Mouse (Mus musculus) frontal cortex, postnatal 25 days (tissue): ENCODE data around the gene Pcnx.

ENCODE experiments used
- DNase-seq, 2 experiments: peaks; one replicate each; pipeline ENCODE4 v3.0.0; 2022; ENCODE audit warnings: low spot score in 2 of 2

Pcnx gene

DNA sequence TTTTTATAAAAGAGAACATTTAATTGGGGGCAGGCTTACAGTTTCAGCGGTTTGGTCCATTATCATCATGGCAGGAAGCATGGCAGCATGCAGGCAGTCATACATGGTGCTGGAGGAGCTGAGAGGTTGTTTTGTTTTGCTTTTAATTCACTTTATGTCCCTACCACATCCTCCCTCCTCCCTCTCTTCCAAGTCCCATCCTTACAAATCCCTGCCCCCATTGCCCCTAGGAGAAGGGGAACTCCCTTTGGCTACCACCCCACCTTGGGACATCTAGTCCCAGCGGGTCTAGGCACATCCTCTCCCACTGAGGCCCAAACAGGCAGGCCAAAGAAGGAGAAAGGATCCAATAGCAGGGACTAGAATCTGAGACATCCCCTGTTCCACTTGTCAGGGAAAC is 44.6 kb downstream of the Pcnx start:
- DNase-seq = no peak

DNA sequence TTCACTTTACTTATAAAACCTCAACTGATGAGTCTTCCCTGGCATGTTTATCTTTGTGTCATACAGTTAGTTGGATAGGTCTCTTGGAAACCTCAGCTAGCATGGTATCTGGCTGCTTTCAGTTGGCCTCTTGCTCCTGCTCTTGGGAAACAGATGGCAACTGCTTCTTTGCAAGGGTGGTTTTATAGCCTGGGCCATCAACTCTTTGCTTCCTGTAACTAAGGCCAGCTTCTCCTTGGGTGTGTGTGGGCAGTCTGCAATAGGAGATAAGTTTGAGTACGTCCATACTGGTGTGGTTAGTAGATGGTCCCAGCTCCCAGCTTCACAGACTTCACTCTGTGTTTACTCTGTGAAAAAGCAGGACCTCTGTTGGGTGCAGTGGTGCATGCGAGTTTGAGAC is 46.0 kb downstream of the Pcnx start:
- no peak for DNase-seq

DNA sequence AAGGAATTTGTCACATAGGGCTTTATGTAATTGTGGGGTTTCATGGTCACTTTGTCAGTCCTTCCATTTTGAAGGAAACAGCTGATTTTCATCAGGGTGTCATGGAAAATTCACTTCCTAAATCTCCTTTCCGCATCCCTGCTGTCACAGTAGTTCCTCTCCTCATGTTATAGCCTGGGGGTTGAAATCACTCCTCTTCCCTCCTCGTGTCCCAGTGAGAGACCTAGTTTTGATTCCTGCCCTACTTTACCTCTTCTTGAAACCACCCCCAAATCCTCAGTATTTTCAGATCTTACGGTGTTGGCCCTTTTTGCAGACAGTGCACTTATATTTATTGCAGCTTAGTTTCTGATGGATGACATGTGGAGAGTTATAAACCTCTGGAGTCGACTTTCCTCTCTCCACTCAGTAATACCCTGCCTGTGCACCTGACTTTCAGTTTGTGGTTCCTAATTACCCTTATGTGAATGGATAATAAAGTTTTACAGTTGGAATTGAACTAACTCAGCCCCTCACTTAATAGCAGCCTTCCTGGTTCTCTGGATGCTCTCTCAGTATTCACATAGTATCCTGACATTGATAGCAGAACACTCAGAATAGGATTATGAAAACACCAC is 48.0 kb downstream of the Pcnx start:
- no peak for DNase-seq

DNA sequence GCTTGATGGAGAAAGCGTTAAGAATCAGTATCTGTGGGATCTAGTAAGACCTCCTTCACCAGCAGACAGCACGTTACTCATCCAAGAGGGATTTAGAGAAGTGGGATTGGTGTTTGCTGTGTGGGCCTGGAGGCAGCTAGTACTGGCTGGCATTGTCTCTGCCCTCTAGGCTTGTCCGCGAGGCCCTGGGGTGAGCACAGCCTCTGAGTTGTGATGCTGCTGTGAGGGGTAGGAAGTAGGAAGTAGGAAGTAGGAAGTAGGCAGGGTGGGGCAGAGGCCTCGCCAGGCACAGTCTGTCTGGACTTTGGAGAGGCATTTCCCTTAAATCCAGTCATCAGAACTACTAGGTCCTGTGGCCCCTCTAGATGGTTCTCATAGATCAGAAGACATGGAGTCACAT is 50.6 kb downstream of the Pcnx start:
- no peak for DNase-seq

DNA sequence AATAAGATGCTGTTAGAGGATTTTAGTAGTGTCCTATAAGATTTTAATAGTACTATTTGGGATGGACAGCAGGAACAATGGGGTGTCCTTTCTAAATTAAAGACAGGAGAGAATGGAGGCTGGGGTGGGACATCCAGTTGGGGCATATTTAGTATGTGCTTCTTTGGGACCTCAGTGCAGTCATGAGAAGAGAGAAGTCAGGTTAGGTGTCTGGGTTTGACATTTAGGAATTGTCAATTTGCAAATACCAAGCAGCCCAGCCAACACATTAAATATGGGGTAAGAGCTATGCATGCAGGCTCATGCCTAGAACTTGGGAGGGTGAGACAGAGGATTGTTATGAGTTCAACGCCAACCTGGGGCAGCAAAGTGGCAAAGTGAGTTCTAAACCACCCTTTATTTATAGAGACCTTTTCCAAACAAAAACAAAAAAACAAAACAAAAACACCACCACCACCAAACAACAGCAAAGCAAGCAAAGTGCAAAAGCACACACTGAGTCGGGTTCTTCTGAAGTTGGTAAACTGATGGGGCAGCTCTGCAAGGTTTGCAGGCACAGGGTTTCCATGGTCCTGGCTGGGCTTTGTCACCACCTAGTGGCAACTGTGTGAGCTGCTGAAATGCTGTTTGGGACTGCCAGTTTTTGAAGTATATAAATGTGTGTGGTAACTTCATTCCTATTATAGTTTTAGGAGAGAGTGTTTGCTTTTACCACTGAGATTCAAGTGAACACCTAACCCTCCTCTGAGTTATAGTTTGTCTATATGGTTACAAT is 55.5 kb downstream of the Pcnx start:
- DNase-seq = peak; percentile 54 to 58

DNA sequence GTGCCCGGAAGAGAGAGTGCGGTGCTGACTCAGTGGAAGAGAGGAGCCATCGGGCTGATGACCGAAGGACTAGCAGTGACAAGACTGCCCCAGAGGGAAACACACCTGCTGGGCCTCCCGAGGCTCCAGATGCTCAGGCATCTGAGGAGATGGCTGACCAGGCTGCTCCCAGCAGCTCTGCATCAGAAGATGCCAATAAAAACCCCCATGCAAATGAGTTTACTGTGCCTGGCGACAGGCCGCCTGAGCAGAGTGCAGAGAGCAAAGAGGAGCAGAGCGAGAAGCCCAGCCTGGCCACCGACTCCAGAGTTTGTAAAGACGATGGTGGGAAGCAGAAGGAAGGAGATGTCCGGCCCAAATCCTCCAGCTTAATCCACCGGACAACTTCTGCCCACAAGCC is 58.5 kb downstream of the Pcnx start:
- DNase-seq = no peak

DNA sequence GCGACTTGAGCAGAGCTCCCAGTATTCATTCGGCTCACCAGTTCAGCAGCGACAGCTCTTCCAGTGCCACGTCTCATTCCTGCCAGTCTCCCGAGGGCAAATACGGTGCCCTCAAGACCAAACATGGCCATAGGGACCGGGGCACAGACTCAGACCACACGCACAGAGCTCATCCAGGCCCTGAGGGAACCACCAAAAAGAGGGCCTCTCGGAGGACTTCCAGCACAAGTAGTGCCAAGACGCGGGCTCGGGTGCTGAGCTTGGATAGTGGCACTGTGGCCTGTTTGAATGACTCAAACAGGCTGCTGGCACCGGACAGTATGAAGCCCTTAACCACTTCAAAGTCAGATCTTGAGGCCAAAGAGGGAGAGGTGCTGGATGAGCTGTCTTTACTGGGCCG is 59.1 kb downstream of the Pcnx start:
- no peak for DNase-seq

DNA sequence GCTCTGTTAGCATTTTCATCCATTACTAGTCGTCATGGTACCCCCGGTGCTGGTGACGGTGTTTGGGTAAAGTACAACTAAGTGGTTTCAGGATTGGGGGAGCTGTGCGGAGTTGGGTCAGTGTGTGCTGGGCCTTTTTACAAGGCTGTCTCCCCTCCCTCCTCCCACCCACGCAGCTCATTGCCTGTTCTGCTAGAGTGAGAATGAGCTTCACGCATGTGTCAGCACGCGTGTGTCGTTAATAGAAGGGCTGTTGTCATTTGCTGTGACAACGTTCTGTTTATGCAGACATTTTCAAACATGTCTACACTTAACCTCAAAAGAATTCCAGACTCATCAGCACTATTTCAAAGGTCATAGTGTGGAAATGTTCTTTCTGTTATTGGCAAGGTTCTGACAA is 60.2 kb downstream of the Pcnx start:
- DNase-seq = no peak

DNA sequence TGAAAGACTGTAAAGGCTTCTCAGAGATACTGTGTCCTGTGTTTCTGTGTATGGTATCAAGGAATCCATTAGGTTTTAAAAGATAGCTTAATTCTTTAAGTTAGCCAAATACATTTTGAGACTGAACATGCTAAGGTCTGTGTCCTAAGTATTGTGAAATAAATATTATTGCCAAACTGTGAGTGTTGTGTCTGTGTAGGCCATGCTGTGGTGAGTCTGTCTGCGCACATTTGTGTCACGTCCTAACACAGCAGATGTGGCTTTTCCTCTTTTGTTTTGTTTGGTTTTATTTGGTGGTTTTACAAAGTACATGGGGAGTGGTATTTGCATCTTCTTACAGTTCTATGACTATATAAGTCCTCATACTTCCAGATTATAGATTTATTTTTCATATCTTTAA is 60.8 kb downstream of the Pcnx start:
- no peak for DNase-seq

DNA sequence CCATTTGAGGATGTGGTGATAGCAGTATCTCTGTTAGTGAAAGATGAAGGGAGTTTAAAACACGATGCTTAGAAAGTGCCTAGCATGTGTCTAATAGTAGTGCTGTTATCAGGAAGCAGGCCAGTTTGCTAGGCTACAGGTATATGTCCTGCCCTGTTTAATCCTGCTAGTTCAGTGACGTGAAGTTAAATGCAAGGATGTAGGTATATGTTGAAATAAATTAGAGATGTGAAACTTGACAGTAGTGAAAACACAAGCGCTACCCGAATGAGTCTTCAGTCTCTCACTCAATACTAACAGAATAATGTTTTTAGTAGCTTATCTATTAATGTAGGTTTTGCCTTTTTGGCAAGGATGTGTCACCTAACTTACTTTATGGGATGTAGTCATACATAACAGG is 62.0 kb downstream of the Pcnx start:
- no peak for DNase-seq

DNA sequence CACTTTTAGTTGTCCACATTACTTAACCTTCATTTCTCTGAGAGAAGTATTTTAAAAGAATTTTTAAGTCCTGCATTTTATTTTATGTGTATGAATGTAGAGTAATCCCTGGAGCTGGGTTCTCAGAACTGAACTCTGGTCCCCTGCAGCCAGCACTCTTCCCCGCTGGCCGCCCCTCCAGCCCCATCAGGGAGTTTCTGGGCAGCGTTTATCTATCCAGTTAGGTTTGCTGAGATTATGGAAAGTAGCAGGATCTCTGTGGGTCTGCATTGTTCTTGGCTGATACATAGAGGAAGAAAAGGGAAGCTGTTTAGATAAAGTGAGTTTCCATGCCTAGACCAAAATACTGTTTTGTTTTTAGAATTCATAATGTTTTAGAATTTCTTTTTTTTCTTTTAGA is 63.0 kb downstream of the Pcnx start:
- no peak for DNase-seq

DNA sequence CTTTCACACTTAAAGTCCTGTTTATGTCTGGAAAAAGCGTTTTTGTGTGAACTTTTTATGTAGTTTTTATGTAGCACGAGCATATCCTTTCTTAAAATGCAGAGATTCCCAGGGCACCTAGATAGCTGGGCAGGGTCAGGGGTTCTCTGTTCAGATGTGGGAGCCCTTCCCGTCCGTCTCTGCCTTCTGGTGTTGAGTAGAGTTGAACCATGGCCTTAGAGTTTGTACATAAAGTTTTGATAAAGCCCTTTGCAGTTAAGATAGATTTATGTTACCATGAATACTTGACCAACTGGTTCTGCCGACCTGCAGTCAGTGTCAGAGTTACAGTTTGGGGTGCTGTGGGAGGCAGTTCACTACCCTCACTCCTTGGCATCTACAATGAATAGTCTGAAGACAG is 67.3 kb downstream of the Pcnx start:
- no peak for DNase-seq

DNA sequence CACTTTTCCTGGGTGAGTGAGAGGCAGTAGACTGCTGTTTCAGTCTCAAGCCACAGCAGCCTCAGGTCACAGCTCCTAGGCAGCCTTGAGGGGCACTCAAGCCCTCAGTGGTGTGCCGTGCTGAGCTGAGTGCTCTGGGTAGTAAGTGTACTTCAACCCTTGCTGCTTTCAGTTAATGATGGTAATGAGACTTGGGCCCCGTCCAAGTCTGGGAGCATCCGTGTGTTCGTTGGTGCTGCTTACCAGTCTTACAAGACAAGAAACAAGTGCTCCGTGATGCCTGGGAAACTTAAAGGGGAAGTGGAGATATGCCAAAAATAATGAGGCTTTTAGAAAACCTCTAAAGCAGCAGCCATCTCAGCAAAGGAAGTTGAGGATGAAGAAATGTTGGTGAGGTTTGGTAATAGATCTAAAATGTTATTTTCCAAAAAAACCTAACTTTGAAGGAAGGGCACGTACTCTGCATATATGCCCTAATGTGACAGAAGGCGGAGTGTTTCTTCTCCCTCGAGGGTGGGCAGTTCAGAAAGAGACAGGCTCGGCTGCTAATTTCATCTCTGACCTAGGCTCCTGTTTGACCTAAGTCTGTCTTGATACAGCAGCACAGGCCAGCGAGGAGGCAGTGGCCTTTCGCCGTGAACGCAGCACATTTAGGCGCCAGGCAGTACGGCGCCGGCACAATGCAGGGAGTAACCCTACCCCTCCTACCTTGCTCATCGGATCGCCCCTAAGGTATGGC is 68.0 kb downstream of the Pcnx start:
- DNase-seq = no peak

DNA sequence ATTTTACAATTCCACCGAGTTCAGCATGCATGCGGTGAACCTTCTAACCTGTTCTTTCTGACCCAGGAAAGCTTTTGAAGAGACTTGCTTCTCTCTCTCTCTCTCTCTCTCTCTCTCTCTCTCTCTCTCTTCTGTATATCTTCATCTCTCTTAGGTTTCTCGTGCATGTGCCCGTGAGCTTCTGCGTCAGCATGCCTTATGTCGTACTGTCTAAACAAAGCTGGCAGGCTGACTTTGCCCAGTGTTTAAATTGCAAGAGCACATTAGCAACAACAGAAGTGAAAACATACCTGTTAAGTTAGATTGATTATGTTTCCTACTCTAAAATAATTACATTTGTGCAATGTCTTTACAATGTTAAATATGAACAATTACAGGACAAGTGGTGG is 68.6 kb downstream of the Pcnx start:
- no peak for DNase-seq

DNA sequence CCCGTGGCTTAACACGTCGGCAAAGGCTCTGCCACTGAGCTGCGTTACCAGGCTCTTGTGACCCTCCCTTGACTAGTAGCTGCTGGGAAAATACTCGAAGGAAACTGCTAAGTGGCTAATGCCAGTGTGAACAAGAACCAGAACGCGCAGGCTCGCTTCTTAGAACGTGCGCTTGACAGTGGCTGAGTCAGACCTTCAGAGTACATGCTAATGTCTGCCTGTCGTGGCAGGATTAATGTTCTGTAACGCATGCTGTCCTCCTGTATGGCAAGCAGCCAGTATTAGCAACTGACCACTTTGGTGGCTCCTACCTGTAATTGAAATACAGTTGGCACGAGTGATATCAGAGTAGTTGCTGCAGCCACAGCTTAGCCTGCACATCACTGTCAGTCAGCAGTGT is 72.2 kb downstream of the Pcnx start:
- DNase-seq = no peak

DNA sequence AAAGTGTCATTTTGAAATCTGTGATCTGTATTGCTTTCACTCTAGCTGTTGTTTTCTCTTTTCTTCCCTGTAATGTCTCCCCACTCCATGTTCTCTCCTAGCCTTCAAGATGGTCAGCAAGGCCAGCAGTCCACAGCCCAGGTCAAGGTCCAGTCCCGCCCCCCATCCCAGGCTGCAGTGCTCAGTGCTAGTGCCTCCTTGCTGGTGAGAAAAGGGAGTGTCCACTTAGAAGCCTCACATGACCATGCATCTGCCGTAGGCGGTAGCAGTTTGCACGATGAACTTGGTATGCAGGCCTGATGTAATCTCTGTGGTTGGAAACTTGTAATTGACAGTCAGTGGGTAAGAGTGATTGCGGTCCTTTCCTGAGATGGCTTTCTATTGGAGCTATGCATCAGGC is 73.6 kb downstream of the Pcnx start:
- DNase-seq = no peak

DNA sequence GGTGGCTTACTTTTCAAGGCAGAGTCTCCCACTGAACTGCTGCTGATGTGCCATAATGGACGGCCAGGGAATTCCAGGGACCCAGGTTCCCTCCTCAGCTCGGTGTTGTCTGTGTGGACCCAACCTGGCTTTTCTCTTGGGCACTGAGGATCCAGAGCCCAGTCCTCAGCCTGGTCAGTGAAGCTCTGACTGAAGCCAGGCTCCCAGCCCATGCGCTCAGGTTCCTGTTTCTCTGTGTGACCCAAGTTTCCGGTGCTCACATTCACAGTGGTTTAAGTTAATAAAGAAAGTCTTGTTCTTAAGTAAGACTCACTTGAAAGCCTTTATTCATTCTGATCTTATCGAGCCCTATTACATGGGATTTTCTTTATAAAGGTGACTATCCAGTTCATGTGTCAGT is 74.7 kb downstream of the Pcnx start:
- no peak for DNase-seq

DNA sequence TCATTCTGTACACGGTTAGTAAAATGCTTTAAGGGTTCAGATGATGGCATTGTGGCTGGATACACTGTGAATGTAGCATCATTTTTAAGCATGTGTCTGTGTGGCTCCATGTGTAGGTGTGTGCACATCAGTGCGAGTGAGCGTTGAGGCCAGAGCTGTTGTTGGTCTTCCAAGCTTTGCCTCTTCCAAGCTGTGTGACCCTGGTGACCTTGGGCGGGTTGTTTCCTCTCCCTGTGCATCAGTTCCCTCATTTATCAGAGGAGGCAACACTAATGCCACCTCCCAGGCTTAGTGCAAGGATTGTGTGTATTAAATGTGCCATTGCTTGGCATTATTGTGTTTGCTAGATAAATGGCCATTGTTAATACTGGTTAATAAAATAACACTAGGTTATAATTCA is 76.2 kb downstream of the Pcnx start:
- DNase-seq = no peak

DNA sequence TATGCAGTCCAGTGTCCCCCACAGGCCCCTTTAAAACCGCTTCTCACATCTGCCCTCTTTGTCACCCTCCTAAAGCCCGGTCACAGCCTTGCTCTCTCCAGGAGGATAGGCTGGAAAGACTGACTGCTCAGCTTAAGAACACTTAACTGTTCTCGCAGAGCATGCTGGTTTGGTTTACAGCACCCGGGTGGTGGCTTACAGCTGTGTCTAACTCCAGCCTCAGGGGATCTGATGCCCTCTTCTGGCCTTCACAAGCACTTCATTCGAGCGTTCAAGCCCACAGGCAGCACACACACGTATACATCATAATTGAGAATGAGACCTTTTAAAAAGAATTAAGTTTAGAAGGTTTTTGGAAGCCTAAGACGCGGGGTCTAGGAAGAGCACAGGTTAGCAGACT is 81.4 kb downstream of the Pcnx start:
- DNase-seq = no peak

DNA sequence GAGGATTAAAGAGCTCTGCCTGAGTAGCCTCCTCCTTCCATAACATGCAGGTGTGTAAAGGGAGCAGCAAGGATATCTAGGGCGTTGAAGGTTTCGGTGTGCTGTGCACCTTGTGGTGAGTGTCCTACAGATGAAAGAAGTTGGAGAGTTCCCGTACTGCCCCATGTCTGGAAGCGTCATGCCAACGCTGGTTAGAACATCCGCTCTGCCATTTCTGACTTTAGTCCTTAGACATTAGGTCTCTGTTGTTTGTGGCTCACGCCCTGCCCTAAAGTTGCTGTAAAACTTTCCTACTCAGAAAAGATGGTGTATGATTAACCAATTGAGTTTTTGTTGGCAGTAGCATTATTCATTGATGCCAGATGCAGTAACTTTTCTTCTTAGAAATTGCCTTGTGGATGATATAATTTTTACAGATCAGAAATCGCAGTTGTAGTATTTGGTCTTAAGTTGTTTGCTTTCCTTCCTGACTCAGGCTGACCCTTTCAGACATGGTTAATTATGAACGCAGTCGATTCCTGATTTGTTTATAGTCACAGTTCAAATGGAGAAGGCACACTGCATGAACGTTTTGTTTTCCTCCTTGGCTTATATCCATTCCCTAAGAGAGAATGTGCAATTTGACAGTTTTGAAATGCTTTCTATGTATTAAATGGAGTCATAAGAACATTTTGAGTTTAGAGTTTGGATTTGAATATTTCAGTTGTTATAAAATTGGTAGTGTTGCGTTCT is 83.7 kb downstream of the Pcnx start:
- no peak for DNase-seq

DNA sequence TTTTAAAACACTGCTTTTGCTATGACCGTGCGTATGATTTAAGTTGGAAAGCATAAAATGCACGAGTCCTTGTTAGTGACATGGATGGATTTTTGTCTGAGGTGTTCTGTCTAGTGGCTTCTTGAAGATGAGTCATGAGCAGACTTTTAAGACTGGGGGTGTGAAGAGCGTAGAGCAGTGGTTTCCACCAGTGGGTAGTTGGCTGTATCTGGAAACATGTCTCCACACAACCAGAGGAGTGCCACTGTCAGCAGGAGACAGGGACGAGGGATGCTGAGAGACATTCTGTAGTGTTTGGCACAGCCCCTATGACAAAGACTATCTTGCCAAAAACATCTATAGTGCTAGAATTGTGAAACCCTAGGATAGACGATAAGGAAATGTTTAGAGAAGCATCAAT is 89.2 kb downstream of the Pcnx start:
- no peak for DNase-seq

DNA sequence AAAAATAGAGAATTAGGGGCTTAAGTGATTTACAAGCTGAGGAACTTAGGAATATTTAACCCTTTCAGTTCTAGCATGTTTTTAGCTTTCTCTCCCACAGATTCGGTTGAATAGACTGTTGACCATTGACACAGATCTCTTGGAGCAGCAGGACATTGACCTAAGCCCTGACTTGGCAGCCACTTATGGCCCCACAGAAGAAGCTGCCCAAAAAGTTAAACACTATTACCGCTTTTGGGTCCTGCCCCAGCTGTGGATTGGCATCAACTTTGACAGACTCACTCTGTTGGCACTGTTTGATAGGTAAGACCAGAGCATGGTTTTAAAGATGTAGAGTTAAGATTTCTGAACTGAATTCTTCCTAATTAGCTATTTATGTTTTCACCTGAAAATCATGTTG is 90.2 kb downstream of the Pcnx start:
- DNase-seq = no peak

DNA sequence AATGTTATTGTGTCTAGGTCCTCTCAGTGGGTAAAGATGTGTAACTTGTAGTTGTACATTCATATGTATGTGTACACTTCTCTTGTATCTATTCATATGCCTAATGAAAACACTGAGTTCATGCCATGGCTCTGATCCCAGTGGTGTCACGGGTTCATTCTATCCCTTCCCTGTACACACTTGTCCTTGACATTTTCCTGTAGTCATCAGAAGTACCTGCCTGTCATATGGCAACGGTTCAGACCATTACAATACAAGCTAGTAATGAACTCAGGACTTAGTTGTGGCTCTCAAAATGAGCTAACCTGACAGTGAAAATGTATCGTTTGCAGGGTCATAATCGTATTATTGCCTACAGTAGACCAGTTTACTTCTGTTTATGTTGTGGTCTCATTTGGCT is 98.5 kb downstream of the Pcnx start:
- DNase-seq = no peak
